Mouse (Mus musculus) gastrocnemius, postnatal 25 days (tissue): ENCODE measurements at regions not wholly inside any gene's neighbourhood (a gene's known extent, or its start where the extent isn't known, plus 50 kb on each side); places are given as distances from the start of the nearest gene placed in this dataset.

ENCODE experiments used
- DNase-seq: peaks from one replicate; pipeline ENCODE4 v3.0.0; 2022

DNA sequence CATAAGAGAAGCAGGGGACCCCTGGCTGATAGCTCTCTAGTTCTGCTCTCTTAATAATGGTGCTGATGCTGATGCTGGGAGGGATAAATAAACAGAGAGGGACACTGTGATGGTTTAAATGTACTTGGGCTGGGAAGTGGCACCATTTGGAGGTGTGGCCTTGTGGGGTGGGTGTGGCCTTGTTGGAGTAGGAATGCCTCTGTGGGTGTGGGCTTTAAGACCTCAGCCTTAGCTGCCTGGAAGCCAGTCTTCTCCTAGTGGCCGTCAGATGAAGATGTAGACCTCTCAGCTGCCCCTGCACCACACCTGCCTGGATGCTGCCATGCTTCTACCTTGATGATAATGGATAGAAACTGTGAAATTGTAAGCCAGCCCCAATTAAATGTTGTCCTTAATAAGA lies 765.0 kb upstream of the Car8 start:
- DNase-seq, result no peak

DNA sequence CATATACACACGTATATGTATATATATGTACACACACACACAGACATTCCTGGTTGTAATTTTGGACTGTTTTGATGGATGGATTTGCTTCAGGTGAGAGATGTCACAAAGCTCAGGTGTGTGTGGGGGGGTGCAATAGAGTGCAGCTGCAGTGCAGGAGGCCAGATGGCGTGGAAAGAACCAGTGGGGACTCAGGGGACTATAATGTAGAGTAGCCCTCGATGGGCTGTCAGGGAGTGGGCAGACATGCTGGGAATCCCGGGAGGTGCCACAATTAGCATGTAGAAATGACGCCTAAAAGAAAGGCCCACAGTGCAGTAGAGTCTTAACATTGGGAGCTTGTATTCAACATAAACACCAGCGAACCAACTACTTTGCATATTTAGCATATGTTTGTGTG lies 763.5 kb upstream of the Car8 start:
- DNase-seq, result no peak

DNA sequence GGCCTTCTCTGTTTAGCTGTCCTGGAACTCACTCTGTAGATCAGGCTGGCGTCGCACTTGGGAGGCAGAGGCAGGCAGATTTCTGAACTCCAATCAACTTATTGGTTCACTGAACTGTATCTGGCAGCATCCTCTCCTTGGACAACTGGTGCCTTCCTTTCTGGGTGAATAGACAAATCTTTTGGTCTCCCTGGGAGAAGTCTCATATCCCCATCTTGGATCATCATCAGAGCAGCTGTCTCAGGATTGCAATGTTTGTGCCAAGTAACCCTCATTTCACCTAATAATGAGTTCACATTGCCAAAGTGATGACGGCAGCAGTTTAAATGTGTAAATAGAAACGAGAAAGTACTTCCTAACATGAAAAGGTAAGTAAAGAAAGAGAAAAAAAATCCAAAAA lies 759.8 kb upstream of the Car8 start:
- DNase-seq, result no peak

DNA sequence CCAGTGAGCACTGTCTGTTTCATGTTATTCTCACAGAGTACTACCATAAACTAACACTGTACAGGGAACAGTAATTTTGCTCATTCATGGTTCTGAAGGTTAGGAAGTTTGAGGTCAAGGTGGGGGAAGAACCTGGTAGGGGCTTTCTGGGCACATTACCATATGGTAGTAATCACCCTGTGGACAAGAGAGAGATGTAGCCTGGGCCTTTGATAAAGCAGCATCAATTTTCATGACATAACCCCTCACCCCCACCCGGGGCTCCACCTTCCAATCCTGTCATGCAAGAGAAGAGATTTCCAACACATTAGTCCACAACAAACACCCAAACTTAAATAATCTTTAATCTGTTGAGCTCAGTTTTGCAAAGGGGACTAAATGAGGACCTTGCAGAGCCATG lies 753.3 kb upstream of the Car8 start:
- no peak for DNase-seq

DNA sequence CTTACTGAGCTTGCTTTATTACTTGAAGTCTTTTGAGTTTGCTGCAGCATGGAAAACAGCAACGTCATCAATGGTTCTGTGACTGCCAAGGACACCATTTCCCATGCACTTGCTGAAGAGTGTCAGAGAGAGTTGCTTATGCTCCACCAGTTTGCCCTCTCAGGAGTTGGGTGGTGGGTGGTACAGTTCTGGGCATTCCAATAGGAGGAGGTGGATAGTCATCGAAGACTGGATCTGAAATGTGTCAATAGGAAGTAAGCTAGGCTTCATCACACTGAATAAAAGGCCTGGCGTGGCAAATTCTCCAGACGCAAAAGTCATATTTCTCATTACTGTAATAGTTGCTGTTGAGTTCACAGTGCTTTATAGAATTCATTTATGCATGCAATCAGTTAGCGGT lies 751.7 kb upstream of the Car8 start:
- DNase-seq, result no peak

DNA sequence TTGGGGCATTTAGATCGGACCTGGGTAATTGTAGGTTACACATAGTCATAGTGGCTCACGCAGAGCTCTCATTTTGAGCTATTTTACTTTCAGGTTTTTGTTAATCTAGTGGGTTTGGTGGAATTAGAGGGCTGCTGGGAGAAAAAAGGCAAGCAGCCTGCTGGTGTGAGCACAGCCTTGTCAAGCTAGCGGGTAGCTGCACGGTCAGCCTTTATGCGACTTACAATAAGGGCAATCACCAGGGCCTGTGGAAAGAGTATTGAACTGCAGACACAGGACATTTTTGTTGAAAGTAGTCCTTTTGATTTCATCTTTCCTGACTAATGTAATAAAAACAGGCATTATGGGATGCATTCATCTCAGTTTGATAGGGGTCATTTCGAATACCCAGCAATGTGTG lies 750.8 kb upstream of the Car8 start:
- no peak for DNase-seq

DNA sequence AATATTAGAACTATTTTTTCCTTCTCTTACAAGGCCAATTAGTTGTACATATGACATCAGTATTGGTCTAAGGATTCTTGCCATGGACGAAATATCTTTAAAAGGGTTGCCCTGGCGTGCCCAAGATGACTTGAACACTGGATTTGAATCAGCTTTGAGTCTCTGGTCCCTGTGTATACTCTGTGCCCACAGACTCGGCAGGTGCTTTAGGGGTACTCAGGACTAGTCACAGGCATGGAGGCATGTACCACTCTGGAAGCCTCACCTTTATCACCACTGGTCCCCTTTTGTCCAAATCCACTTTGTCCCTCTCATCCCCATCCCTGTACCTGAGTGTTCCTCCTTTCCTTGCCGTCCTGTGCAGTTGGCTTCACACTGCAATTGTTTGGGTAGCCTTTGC lies 750.3 kb upstream of the Car8 start:
- no peak for DNase-seq

DNA sequence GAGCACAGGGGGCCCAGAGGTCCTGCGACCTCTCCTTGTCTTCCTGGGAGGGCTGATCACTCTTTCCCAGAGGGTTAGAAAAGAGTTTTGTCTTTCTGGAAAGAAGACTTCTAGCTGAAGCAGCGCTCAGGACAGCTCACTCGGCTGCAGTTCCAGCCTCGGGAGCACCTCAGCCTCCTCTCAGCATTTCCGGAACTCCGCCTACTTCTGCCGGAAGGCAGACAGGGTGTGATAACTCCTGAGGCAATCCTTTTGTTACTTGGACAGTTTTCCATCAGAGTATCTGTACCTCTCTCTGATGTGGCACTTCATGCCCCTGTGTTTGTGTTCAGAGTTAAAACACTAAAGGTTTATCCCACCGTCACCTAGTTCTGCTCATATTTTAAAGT lies 749.5 kb upstream of the Car8 start:
- no peak for DNase-seq

DNA sequence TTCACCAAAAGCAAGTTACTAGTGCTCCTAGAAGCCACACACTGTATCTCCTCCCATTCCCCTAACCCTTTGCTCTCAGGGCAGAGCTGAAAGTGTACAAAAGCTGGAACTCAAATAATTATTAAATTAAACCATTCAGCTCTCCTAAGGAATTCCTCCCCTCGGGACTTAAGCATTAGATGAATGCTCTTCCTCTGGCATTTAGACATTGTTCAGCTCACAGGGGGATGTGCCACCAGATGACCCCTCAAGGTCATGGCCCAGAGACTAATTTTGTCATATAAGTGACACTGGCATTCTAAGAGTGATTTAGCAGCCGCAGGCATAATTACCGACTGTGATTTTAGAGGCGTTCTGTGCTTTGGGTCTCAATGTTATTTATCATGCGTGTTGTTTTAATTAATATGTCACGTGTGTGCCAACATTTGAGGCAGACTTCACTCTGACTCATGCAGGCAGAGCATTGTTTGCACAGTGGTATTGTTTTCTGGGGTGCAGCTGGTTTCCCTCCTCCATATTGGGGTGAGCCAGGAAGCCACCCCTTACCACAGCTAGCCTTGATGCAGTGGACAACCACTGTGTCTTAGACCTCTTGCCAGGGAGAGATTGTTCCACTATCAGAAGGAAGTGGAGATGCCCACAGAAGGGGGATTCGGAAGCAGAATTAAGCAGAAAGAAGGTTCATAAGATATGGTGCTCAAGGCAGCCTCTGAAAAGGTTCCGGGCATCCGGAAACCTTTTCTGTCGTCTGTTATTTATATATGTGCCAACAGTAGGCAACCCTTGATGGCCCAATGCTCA lies 748.9 kb upstream of the Car8 start:
- DNase-seq, result no peak

DNA sequence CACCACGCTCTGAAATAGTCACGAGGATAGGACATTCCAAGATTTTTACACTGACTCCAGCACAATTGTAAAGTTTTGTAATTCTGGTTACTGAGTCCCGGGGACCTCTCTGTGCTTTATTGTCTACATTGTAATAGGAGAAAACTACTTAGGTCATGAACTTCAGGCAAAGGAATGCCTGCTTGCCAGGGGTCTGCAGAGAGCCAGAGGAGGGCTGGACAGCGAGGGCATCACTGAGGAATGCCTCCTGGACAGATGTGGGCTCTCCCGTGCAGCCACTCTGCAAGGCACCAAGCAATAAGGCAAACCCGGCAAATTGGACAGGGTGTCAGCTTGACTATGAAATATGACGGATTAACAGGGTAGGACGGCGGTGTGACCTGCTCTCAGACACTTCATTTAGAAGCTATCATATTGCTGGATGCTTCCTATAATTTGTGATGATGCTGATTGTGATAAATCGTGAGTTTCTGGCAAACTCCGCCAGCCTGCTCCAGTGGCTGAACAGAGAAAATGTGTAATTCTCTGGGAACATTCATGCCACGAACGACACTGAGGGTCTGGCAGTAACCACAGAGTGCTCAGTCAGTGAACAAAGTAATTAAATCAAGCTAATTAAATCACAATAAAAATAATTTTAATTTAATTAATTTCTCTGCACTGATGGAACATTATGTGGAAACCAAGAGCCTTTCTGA lies 747.7 kb upstream of the Car8 start:
- no peak for DNase-seq

DNA sequence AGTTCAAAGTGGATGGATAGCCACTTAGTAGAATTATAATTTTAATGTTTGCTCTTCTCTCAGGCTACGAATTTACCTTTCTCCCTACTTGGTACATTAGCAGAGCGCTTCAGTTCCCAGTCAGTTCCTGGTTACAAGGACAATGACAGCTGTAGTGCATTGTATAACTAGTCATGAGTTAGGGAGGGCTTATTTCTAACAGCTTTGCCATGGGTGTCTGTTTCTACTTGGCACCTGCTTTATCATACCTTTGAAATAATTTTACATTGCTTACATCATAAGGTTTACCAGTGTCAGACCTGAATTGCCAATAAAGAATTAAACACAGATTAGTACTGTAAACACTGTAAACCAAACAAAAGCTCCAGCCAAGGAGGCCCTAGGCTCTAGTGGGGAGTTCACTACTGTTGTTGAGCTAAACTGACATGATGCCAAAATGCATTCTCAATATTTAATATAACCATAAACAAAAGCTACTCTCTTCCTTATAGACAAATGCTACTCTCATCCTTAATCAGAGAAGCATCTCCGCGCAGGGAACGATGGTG lies 745.3 kb upstream of the Car8 start:
- no peak for DNase-seq

DNA sequence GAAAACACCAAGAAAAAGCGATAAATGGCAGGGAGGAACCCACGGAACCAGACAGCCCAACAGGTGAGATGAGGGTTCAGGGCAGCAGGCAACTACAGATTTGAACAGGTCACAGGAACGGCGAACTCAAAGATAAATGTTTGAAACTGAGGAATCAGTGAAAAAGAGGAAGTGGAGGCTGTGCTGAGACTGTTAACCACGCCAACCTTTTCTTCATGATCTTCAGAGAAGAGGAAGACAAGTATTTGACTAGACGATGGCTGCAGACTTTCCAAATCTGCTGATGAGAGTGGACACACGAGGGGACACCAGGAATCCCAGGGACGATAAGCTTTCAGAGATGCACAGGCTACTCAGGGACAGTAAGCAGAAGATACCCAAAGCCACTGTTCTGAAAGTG lies 740.1 kb upstream of the Car8 start:
- DNase-seq, result no peak

DNA sequence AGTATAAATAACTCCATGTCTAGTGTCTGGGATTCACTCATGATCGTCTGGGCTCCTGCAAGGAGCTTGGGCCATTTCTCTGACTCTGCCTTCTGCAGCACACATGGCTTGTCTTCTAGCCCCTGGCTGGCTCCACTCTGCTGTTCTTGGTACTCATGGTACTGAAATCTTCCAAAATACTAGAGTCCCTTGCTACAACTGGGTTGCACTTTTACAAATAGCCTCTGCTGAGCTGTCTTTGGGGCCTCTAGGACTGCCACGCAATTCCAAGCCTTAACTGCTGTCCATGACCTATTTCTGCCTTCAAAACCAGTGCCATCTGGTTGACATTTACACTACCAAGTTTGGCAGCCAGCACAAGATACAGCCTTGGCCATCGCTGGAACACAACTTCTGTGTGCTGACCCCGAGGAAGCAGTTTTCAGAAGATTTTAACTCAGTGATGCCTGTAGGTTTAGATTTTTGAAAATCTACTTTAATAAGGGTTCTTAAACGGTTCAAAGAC lies 731.2 kb upstream of the Car8 start:
- DNase-seq, result no peak

DNA sequence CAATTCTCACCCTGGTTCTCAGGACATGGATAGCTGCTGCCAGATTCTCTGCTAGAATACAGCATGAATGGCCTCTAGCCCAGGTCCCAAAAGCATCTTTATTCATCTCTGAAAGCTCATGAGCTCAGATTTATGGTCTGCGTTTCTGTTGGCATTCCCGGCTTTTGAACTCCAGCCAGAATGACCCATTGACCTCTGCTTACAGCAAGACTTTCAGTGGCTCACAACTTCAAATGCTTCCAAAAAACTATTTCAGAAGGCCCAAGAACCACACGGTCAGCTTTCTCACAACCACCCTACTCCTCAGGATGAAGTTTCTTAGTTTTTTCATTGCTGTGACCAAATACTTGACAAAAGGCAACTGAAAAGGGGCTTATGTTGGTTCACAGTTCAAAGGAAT lies 729.9 kb upstream of the Car8 start:
- no peak for DNase-seq

DNA sequence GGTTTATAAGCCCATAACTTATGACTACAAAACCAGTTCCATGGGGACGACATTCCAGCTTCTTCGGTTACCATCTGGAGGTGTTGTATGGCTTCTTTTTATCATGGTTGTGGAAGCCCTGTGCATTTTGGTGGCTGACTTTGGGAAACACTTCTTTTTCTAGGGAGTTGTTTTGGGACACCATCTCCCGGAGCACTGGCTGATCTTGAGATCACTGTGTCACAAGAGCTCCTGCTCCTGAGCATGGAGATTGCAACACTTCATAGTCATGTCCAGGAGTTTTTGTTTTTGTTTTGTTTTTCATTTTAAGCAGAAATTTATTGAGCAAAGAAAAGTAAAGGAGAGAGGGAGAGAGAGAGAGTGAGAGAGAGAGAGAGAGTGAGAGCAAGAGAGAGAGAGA lies 729.1 kb upstream of the Car8 start:
- no peak for DNase-seq

DNA sequence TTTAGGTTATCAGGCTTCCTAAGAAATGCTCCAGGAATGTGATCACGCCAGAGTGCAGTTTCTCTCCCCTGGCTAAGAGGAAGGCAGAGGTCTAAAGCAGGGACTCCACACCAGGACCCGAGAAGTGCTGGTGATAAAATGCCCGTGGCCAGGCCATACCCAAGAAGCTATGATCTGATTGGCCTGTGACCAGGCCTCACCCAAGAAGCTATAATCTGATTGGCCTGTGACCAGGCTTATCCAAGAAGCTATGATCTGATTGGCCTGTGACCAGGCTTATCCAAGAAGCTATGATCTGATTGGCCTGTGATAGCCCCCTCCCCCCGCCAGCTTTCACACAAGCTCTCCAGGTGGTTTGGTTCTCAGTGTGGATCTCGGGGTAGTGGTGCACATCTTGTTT lies 726.7 kb upstream of the Car8 start:
- DNase-seq, result no peak

DNA sequence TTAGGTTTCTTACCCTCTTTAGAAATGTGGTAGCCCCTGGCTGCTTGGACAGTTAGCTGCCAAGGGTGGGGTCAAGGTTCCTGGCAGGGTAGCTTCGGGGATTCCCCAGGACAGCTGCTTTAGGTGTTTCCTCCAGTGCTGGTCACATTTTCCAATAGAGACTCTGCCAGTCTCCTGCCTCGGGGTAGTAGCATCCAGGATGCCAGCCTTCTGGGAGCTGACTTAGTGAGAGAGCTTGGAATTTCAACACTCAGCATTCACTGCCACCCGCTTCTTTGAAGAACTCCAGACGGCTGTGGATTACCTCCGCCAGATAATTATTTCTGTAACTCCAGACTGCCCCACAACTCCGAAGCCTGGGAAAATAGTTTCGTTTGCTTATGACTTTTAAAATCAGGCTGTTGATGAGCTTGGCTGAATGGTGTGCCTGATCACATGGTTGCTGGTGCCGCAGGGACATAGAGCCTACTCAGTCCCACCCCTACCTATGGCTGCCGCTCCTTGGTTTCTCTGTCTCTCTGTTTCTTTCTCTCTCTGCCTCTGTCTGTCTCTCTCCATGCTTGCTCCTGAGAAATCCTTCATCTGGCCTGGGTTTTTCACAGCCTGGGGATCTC lies 724.2 kb upstream of the Car8 start:
- DNase-seq, result no peak

DNA sequence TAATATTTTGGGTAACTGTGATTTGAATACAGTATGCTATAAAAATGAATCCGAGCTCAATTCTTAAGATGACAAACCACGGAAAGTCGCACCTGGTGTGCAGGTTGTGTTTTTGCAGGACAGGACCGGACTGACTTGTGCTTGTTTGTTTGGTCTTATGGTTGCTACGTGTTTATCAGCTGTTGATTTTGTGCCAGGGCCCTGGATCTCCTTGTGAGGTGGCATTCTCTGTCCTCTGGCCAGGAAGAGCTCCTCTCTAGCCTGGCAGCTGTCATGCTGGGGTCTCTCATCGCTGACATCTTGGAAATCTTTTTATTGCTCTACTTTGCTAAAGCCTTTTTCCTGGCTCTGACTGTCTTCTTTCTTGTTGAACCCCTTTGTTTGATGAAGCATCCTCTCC lies 723.0 kb upstream of the Car8 start:
- no peak for DNase-seq

DNA sequence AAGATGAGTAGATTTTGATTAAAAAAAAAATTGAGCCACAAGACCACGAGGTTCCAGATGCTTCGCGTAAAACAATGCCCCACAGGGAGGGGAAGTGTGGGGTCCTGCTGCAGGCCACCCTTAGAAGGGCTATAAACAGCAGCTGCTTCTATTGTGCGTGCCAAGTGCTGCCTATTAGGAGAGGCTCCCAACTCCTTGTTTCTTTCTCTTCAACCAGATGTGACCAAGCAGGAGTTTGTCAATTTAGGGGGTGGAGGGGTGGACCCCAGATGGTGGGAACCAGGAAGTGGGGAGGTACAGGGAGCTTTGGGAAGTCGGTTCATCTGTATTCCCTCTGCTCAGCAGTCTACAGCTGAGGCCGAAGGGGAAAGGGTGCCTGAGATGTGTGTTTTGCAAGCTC lies 718.9 kb upstream of the Car8 start:
- no peak for DNase-seq

DNA sequence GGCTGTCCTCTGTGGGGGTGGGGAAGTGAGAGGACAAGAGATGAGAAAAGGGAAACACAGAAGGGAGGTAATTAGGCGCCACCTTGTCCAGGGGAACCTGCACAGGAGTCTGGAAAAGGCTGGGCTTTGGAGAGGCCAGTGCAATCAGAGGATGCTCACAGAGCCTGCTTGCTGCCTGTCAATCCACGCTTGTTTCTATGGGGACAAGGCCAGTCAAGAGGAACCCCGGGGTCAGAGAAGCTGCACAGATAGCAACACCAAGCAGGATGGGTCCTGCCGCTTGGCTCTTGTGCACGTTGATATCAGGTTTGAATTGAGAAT lies 718.1 kb upstream of the Car8 start:
- no peak for DNase-seq

DNA sequence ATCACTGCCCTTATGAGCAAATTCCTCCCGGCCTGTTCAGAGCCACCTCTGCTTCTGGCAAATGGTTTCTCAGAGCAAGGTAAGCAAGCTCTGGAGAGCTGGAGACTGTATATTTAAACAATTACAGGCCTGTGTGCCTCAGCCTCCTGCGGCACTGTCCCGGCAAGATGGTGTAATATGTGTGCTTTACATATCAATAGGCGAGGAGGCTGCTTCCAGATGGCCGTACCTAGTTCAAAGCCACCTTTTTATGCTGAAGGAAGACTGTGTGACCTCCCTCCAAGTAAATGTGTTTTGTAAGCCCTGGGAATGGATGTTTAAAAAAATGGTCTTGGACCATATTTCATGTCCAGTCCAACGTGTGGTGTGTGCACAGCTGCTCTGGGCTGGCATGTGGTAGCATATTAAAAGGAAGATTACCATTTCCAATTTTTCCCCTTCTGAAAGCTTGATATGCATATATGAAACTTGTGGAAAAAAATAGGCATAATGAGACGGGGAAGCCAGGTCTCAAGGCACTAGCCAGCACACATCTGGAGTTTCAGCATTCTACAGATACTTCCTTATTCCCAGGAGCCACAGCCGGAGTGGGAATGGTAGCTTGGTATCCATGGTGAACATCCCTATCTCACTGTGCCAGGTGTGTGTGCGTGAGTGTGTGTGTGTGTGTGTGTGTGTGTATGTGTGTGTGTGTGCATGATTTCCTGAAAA lies 717.6 kb upstream of the Car8 start:
- no peak for DNase-seq

DNA sequence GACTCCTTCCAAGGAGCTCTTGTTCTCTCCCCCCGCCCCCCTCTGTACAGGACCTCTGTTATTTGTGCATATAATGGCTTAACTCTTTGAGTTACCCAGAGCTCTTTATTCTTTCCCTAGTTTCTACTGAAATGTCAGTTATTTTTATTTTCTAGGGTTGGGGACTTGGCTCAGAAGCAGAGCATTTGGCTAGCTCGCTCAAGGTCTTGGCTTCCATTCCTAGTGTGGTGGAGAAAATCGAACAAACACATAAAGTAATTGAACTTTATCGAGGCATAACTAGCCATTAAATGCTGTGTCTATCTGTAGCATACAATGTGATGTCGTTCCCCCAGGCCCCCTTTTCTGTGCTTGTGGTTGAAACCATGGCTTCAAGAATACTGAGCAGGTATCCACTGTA lies 716.5 kb upstream of the Car8 start:
- no peak for DNase-seq
